Mouse (Mus musculus): ENCODE results near the gene Wdr83. TPM values are rescaled to one million over a fixed set of nuclear protein-coding genes. Genes with fewer than 3 reads are reported as not detected.

Wdr83 gene
- polyA plus RNA-seq, 1 experiment, result 22.6 TPM

DNA sequence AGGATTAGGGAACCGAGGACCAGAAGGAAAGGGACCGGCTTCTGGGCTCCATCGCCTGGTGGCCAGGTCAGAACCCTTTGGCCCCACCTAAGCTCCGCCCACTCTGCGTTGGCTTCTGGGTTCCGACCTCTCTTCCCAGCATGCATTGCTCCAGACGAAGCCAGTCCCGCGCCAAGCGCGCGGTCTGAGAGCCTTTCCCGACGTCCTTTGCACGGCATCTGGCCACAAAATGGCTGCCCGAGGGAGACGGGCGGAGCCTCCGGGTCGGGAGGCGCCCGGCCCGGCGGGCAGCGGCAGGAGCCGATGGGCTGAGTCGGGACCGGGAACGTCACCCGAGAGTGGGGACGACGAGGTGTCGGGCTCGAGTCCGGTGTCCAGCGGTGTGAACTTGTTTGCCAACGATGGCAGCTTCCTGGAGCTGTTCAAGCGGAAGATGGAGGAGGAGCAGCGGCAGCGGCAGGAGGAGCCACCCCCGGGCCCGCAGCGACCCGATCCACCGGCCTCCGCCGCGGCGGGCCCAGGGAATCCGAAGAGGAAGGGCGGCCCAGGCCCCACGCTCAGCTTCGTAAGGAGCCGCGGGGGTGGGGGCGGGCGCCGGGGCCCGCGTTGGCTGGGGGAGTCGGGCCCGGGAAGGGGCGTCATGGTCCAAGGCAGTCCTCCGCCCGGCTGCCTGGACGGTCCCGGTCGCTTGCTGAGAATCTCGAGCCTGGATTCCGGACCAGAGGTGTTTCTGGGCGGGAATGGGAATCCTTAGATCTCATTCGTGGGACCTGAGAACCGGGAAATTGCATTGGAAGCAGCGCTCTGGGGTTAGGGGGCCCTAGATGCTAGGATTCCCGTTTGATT is 54.2 kb downstream of the Wdr83 start, which contains the start of gene Trir:
Gene Trir (plus strand): TSS at position 154 of the 846 bp plus-strand sequence.
- Histone ChIP-seq H3K27ac (ENCODE audit: insufficient read depth, low read depth, low read length) (peak within 1 kb of the TSS; percentile 87), H3K4me1 (ENCODE audit: control insufficient read depth, insufficient read depth, low read length) (peaks cover 18% of the 10 kb centered on the region), H3K4me3 (ENCODE audit: insufficient read depth, low read length) (peak within 1 kb of the TSS; percentile 88)
- no peak for TF ChIP-seq CTCF (IDR thresholded peaks at IDR 0.05; ENCODE audit: low read depth, low read length)
- peak; percentile 83 for TF ChIP-seq POLR2A (IDR thresholded peaks at IDR 0.05; ENCODE audit: borderline replicate concordance, low read depth, low read length)

GRCm38 (mm10) chr8:85025098-85025932 is 55.8 kb downstream of the Wdr83 start, which contains the start of gene Asna1:
Gene Asna1 (minus strand): TSS chr8:85025281.
- peaks cover 18% of the 10 kb centered on the region for H3K4me1 ChIP-seq (ENCODE audit: control insufficient read depth, insufficient read depth, low read length)
- TF ChIP-seq CTCF (IDR thresholded peaks at IDR 0.05; ENCODE audit: low read depth, low read length) (no peak), POLR2A (IDR thresholded peaks at IDR 0.05; ENCODE audit: borderline replicate concordance, low read depth, low read length) (peak; percentile 81; the same call in 1 of the 2 replicates)
- H3K4me3 ChIP-seq (ENCODE audit: insufficient read depth, low read length), result peak within 1 kb of the TSS; percentile 94
- peak within 1 kb of the TSS; percentile 82 for H3K27ac ChIP-seq (ENCODE audit: insufficient read depth, low read depth, low read length)

Other genes starting within 250 kb of the Wdr83 start
- gene Gadd45gip1, start 249.8 kb downstream of the Wdr83 start, polyA plus RNA-seq (2012; ENCODE audit: insufficient read depth, insufficient read length, missing spikeins), result 12.7 and 13.9 TPM in 2 replicates
- gene Rad23a, start 240.6 kb downstream of the Wdr83 start, polyA plus RNA-seq (2012; ENCODE audit: insufficient read depth, insufficient read length, missing spikeins), result 49.1 and 54.0 TPM in 2 replicates
- 674 and 696 TPM in 2 replicates for gene Calr, start 234.4 kb downstream of the Wdr83 start, polyA plus RNA-seq (2012; ENCODE audit: insufficient read depth, insufficient read length, missing spikeins)
- 23.1 and 30.5 TPM in 2 replicates for gene Farsa, start 224.3 kb downstream of the Wdr83 start, polyA plus RNA-seq (2012; ENCODE audit: insufficient read depth, insufficient read length, missing spikeins)
- 19.4 and 19.6 TPM in 2 replicates for gene Syce2, start 209.2 kb downstream of the Wdr83 start, polyA plus RNA-seq (2012; ENCODE audit: insufficient read depth, insufficient read length, missing spikeins)
- gene Gcdh, start 187.4 kb downstream of the Wdr83 start, polyA plus RNA-seq (2012; ENCODE audit: insufficient read depth, insufficient read length, missing spikeins), result 13.4 and 17.6 TPM in 2 replicates
- not detected in 2 replicates for gene Klf1, start 179.4 kb downstream of the Wdr83 start, polyA plus RNA-seq (2012; ENCODE audit: insufficient read depth, insufficient read length, missing spikeins)
- 109 and 119 TPM in 2 replicates for gene Dnase2a, start 172.7 kb downstream of the Wdr83 start, polyA plus RNA-seq (2012; ENCODE audit: insufficient read depth, insufficient read length, missing spikeins)
- 0.28 and 0.42 TPM in 2 replicates for gene Mast1, start 143.9 kb downstream of the Wdr83 start, polyA plus RNA-seq (2012; ENCODE audit: insufficient read depth, insufficient read length, missing spikeins)
- not detected in 2 replicates for gene Rtbdn, start 134.3 kb downstream of the Wdr83 start, polyA plus RNA-seq (2012; ENCODE audit: insufficient read depth, insufficient read length, missing spikeins)
- not detected in 2 replicates for gene Gm49661, start 111.9 kb downstream of the Wdr83 start, polyA plus RNA-seq (2012; ENCODE audit: insufficient read depth, insufficient read length, missing spikeins)
- 267 and 279 TPM in 2 replicates for gene Prdx2, start 111.7 kb downstream of the Wdr83 start, polyA plus RNA-seq (2012; ENCODE audit: insufficient read depth, insufficient read length, missing spikeins)
- gene Rnaseh2a, start 111.5 kb downstream of the Wdr83 start, polyA plus RNA-seq (2012; ENCODE audit: insufficient read depth, insufficient read length, missing spikeins), result 39.8 and 40.7 TPM in 2 replicates
- gene Junb, start 102.6 kb downstream of the Wdr83 start, polyA plus RNA-seq (2012; ENCODE audit: insufficient read depth, insufficient read length, missing spikeins), result 71.1 and 80.8 TPM in 2 replicates
- 14.5 and 17.4 TPM in 2 replicates for gene Hook2, start 90.7 kb downstream of the Wdr83 start, polyA plus RNA-seq (2012; ENCODE audit: insufficient read depth, insufficient read length, missing spikeins)
- not detected in 2 replicates for gene Best2, start 66.8 kb downstream of the Wdr83 start, polyA plus RNA-seq (2012; ENCODE audit: insufficient read depth, insufficient read length, missing spikeins)
- 74.5 and 75.3 TPM in 2 replicates for gene Asna1, start 56.0 kb downstream of the Wdr83 start, polyA plus RNA-seq (2012; ENCODE audit: insufficient read depth, insufficient read length, missing spikeins)
- gene Trir, start 54.5 kb downstream of the Wdr83 start, polyA plus RNA-seq (2012; ENCODE audit: insufficient read depth, insufficient read length, missing spikeins), result 145 and 177 TPM in 2 replicates
- gene Tnpo2, start 44.4 kb downstream of the Wdr83 start, polyA plus RNA-seq (2012; ENCODE audit: insufficient read depth, insufficient read length, missing spikeins), result 34.0 and 44.4 TPM in 2 replicates
- gene Fbxw9, start 21.3 kb downstream of the Wdr83 start, polyA plus RNA-seq (2012; ENCODE audit: insufficient read depth, insufficient read length, missing spikeins), result 10.2 and 11.8 TPM in 2 replicates
- gene Gm5741, start 13.3 kb downstream of the Wdr83 start, polyA plus RNA-seq (2012; ENCODE audit: insufficient read depth, insufficient read length, missing spikeins), result not detected in 2 replicates
- gene Dhps, start 9.5 kb downstream of the Wdr83 start, polyA plus RNA-seq (2012; ENCODE audit: insufficient read depth, insufficient read length, missing spikeins), result 36.7 and 44.9 TPM in 2 replicates
- 90.2 and 113 TPM in 2 replicates for gene Wdr83os, start 566 bp downstream of the Wdr83 start, polyA plus RNA-seq (2012; ENCODE audit: insufficient read depth, insufficient read length, missing spikeins)
- 390 and 469 TPM in 2 replicates for gene Man2b1, start 2.0 kb upstream of the Wdr83 start, polyA plus RNA-seq (2012; ENCODE audit: insufficient read depth, insufficient read length, missing spikeins)
- 1.2 and 1.7 TPM in 2 replicates for gene Zfp791, start 41.8 kb upstream of the Wdr83 start, polyA plus RNA-seq (2012; ENCODE audit: insufficient read depth, insufficient read length, missing spikeins)
- not detected in 2 replicates for gene Cks1brt, start 70.6 kb upstream of the Wdr83 start, polyA plus RNA-seq (2012; ENCODE audit: insufficient read depth, insufficient read length, missing spikeins)
- gene Olfr371, start 144.7 kb upstream of the Wdr83 start, polyA plus RNA-seq (2012; ENCODE audit: insufficient read depth, insufficient read length, missing spikeins), result not detected in 2 replicates
- gene Orc6, start 218.3 kb upstream of the Wdr83 start, polyA plus RNA-seq (2012; ENCODE audit: insufficient read depth, insufficient read length, missing spikeins), result 22.8 and 23.5 TPM in 2 replicates
- gene Vps35, start 218.5 kb upstream of the Wdr83 start, polyA plus RNA-seq (2012; ENCODE audit: insufficient read depth, insufficient read length, missing spikeins), result 98.0 and 108 TPM in 2 replicates